Mouse (Mus musculus) WW6 (cell line): ENCODE data around the gene Arid2.

Experiments
- DNase-seq: peaks from one replicate; pipeline ENCODE4 v3.0.0-alpha.2; 2013; ENCODE audit warnings: low read depth, low spot score

Arid2 gene

DNA sequence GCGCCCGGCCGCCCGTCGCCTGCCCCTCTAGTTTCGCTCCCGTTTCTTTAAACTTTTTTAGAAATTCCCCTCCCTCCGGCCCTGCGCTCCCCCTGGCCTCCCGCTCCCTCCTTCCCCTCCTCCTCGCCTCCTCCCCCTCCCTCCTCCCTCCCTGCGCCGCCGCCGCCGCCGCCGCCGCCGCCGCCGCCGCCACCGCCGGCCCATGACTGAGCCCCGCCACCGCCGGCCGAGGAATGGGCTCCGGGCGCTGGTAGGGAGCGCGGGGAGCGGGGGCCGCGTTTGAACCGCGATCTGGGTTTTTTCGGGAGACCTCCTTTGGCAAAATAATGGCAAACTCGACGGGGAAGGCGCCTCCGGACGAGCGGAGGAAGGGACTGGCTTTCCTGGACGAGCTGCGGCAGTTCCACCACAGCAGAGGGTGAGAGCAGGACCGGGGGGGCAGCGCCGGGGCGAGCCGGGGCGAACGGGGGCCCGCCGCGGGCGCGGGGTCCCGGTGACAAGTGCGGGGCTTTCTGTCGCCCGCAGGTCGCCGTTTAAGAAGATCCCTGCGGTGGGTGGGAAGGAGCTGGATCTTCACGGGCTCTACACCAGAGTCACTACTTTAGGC lies at the start of gene Arid2:
Gene Arid2, plus strand, starts transcription at position 150 of the 607 bp plus-strand sequence.
- DNase-seq: no peak

GRCm38 (mm10) chr15:96238071-96238470 lies 49.2 kb upstream of the Arid2 start:
- DNase-seq: no peak

DNA sequence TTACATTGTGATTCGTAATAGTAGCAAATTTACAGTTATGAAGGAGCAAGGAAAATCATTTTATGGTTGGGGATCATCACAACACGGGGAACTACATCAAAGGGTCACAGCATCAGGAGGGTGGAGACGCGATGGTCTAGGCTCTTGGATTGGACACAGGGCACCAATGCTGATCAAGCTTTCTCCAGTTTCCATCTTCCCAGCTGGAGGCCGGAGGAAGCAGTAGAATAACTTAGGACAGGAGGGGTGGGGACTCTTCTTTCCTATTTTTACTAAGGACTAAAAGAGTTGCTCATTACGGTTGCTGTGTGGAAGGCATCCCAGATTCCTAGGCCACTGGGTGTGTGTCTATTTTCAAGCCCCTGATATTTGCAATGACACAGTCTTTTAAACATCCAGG lies 43.1 kb upstream of the Arid2 start:
- DNase-seq: no peak

DNA sequence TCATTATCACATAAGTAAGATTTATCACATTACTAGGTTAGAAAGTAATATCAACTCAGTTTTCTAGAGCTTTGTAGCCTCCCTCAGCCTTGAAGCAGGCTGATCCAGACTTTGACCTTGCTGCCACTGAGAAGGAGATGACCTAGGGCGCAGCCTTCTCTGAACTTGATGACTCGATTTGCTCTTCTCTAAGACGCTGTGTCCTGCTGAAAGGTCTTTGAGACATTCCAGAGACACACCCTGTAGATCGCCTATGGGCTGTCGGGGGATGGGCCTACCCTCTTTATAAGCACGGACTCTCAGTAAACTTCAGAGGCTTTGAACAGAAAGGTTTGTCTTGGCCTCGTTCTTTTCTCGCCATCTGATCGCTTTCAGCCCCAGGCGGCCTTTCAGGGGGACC lies 42.6 kb upstream of the Arid2 start:
- peak; percentile 49 for DNase-seq

- DNase-seq: no peak
Observed at GRCm38 (mm10) chr15:96253827-96254226, 33.5 kb upstream of the Arid2 start.

DNA sequence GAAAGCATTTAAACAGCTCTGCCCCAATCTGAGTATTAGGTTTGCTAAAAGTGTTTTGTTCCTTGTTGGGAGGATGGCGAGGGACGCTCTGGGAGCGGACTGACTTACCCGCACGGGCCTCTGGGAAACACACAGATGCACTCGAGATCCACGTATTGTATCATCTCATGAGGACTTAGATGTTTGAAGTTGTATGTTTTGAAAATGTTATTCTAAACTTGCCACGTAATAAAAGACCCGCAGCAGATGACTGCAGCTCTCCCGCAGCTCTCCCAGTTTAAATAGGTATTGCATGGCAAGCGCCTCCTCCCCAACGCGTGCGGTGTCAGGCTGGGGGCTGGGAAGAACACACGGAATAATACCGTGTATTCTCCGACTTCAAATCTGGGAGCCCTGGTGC lies 33.0 kb upstream of the Arid2 start:
- DNase-seq: no peak

DNA sequence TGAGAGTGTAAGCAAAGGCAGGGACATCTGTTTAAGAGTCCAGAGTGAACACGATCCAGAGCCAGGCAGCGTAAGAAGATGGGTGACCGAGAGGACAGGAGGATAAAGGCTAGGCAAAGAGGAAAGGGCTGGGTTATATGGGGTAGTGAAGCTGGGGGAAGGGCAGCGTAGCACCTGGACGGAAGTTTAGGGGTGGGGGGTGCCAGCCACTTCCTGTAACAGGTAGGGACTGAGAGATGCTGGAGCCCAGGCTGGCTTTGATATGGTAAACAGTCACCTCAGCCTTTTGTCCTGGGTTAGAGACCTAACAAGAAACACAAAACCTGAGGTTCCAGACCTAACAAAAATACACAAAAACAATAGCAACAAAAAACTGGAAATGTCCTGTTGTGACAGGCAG lies 29.5 kb upstream of the Arid2 start:
- no peak for DNase-seq

DNA sequence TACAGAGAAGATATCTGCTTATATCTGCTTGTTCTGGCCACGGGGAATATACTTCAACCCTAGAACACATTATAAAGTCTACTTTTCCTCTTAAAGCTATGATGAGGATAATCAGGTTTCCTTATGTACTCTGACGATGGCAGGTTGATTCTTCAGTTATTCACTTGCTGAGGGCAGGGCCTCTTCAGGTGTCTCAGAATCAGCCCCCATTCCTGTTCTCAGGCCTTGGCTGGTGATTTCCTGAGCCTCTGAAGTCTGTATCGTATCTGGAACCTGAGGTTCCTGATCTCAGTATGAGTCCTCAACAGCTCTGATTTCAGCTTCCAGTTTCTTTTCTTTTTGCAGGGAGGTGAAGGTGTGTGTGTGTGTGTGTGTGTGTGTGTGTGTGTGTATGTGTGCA lies 22.7 kb upstream of the Arid2 start:
- no peak for DNase-seq

DNA sequence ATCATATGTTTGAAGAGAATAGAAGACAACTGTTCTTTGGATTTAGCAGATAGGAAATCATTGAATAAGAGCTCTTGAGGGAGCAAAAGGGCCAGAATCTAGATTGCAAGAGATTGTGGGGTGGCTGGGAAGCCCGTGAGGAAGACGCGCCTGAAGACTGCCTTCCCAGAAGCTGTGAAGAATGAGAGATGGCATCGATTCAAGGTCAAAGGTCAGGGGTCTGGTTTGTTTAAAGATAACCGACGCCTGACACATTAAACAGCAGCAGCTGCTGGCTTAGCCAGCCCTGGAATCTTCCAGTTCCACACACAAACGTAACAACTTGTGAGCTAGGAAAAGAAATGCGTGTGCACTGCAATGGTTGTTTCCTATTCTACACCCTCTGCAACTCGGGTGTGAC lies 19.4 kb upstream of the Arid2 start:
- no peak for DNase-seq

DNA sequence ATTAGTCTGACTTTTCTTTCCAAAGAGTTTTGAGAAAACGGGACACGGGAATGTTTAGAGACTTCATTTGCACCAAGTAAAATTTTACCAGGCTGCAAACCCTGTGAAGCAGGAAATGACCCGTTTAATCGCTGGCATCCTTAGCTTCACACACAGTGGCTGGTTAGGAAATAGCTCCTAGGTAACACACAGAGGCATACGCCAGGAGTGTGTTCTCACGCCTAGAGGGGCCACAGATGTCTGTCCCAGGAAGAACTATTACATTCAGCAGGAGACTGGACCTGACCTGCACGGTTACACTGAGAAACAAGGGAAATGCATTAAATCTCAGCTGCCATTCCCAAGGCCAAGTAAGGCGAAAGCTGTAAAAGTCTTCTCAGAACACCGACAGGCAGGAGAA lies 18.7 kb upstream of the Arid2 start:
- no peak for DNase-seq

DNA sequence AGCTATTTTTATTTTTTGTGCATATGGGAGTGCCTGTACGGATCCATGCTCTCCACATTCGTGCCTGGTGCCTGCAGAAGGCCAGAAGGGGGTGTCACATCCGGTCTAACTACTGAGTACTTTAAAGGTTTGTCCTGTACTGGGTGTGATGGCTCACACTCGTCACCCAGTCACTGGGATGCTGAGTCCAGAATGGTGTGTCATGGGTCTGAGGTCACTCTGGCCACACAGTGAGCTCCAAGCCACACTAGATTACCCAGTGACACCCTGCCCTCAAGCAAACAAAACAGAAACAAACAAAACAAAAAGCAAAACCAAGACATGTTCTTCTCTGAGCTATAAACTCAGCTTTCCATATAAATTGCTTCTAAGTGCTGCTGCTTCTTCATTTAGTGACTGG lies 17.9 kb upstream of the Arid2 start:
- no peak for DNase-seq

GRCm38 (mm10) chr15:96270272-96270880 lies 16.9 kb upstream of the Arid2 start:
- DNase-seq: no peak

- DNase-seq: no peak
Observed at GRCm38 (mm10) chr15:96272356-96272755, 15.0 kb upstream of the Arid2 start.

DNA sequence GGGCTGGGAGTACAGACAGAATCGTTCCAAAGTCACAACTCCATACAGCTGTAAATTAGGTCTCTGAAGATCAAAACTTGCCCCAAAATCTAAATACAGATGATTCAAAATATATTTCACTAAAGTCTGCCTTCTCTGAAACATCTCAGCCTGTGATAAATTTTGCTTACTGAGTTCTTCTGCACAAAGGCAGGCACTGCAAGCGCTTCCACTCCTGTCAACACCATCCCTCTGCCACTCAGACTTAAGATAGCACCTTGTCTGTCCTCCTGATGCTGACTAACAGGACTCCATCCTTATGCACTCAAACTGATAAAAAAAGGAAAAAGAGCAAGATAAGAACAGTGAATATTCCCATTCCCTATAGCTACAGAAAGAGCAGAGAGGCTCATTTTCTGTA lies 13.0 kb upstream of the Arid2 start:
- no peak for DNase-seq

- DNase-seq: no peak
Observed at GRCm38 (mm10) chr15:96275198-96275597, 12.1 kb upstream of the Arid2 start.

DNA sequence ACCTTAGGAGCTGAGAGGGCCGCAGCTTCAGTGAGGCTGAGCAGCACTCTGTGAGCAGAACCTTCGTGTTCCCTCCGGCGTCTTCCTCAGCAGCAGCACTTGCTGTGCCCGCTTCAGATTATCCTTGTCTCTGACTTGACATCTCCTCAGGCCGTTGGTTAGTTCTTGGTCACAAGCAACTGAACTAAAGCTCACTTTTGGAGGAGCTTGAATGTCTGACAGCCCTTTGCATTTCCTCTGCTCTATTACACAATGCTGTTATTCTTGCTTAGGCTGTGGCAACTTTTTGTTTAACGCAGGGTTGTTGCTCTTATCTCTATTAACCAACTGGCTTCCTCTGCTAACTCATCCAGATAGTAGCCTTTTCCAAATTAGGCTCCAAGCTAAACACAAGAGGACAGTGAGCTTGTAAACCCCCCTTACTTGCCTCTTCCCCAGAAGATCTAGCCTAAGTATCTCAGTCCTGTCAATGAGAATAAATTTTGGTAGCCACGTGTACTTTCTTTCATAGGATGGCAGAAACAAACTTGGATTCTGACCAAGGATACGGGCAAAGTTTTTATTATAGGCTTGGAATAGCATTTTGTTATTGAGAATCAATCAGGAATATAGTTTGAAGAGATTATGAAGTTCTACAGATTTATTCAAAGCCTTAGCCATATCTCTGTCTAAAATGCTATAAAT lies 11.4 kb upstream of the Arid2 start:
- no peak for DNase-seq

DNA sequence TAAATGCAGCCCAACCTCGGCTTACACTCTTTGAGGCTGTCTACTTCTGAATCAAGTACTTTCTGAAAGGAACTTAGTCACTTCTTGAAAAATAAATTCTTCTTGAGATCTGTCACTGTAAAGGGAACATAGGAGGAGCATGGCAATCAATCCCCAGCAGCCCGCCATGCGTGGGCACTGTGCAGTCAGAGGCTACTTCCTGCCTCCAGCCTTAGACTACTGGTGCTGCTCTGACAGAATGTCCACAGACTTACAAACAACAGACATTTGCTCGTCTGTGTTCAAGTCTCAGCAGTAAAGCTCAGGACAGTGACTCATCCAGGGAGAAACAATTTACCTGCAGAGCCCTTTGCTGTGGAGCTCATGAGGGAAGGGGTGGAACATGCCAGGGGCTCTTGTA lies 10.3 kb upstream of the Arid2 start:
- no peak for DNase-seq

DNA sequence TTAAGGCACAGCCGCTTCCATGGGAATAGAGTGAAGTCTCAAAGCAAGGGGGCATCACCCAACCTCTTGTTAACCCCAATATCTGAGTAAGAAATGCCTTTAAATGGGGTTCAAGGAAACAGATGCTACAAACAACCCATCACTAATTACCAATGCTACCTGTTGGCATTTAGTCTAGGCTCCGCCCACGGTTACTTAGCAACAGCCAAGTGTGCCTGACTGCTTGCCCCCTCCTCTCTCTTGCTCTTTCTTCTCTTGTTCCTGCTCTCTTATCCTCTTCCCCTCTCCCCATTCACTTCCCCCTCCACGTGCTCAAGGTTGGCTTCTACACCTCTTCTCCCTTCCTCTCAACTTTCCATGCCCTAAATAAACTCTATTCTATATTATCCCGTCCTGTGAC lies 6.1 kb upstream of the Arid2 start:
- DNase-seq: no peak

GRCm38 (mm10) chr15:96283141-96283540 lies 4.2 kb upstream of the Arid2 start:
- no peak for DNase-seq

DNA sequence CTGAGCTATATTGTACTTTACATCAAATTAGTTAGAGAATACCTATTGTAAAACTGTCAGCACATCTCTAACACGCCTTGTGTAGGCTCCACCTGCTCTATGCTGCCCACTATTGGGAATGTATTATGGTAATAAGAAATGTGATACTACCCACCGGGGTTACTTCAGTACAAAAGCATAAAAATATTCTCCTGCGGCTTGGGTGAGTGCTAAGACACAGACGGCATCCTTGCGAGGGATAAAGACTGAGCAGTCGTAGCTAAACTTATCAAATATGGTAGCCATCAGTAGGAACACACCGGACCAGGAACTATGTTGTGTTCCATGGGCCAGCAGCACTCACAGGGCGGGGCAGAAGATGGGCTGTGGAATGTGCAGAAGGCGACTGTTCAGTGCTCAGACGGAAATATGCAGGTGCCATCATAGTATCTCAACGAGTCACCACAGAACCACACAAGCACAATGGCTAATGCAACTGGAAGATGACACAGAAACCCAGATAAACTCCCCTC lies 3.3 kb upstream of the Arid2 start:
- DNase-seq: no peak

- no peak for DNase-seq
Observed at GRCm38 (mm10) chr15:96284711-96285322, 2.5 kb upstream of the Arid2 start.

- no peak for DNase-seq
Observed at GRCm38 (mm10) chr15:96285323-96286014, 1.8 kb upstream of the Arid2 start.
